Mouse (Mus musculus): Measurements from ENCODE around the gene Tbc1d22a. TPM values are rescaled to one million over a fixed set of nuclear protein-coding genes. Genes with fewer than 3 reads are reported as not detected.
A peak's percentile ranks its signal among the peaks of the same experiment; 100 is the strongest.

Gene Tbc1d22a
- polyA plus RNA-seq, 1 experiment from 2014 or later, result 10.8 TPM

DNA sequence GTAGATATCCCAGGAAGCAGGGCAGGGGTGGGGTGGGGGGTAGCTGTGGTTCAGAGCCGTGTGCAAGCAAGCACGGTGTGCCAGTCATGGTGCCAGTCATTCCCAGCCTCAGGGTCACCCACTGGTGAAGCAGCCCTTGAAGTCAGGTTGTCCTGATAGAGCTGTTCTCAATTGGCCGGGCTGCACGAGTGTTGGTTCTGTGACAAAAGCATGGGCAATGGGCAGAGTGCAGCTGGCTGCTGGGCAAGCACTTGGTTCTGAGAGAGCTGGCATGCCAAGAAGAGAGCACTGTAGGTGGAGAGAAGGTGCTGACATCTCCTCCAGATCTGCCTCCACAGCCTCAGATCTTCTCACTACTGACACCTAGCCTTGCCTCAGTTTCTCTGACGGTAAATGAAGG, 41.9 kb downstream of the Tbc1d22a start:
- Histone ChIP-seq H3K27ac (replicated peaks) (0 out of 2 replicates have a peak overlapping the region, but pooled peaks have one; percentile 2), H3K36me3 (no peaks in the 10 kb centered on the region), H3K4me3 (no peak overlapping the region), H3K4me1 (peaks cover 33% of the 10 kb centered on the region), H3K9me3 (replicated peaks) (no peaks in the 10 kb centered on the region), H3K27me3 (ENCODE audit: low read depth, poor library complexity, severe bottlenecking) (no peaks in the 10 kb centered on the region)
- DNase-seq (ENCODE audit: low spot score), result no peak
- 83% methylated on average over 5 of the region's 5 CpGs for WGBS

DNA sequence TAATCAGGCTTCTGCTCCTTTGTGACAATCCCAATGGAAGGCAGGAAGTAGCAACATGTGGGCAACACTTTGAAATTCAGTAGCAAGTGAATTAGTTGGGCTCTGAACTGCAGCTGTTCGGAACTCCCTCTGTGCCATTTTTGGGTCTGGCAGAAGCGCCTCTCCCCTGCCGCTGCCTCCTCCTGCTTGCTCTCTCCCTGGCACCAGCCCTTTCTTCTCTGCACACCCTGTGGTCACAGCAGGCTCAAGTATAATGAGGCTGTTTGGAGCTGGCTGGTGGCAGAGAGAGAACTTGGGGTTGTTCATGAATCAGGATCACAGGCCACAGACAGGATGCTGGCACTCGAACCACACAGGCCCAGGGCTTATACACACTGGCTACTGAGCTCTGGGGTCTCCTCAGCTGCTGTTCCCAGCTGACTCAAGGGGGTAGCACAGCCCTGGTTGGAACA, 42.5 kb downstream of the Tbc1d22a start:
- H3K27ac ChIP-seq (replicated peaks), result peak overlapping the region; percentile 33; the same call in 1 of the 2 replicates
- 59% methylated on average over 4 of the region's 4 CpGs for WGBS
- no peak for DNase-seq (ENCODE audit: low spot score)
- peaks cover 33% of the 10 kb centered on the region for H3K4me1 ChIP-seq
- H3K36me3 ChIP-seq, result no peaks in the 10 kb centered on the region
- no peak overlapping the region for H3K4me3 ChIP-seq
- H3K27me3 ChIP-seq (ENCODE audit: low read depth, poor library complexity, severe bottlenecking), result no peaks in the 10 kb centered on the region
- no peaks in the 10 kb centered on the region for H3K9me3 ChIP-seq (replicated peaks)

DNA sequence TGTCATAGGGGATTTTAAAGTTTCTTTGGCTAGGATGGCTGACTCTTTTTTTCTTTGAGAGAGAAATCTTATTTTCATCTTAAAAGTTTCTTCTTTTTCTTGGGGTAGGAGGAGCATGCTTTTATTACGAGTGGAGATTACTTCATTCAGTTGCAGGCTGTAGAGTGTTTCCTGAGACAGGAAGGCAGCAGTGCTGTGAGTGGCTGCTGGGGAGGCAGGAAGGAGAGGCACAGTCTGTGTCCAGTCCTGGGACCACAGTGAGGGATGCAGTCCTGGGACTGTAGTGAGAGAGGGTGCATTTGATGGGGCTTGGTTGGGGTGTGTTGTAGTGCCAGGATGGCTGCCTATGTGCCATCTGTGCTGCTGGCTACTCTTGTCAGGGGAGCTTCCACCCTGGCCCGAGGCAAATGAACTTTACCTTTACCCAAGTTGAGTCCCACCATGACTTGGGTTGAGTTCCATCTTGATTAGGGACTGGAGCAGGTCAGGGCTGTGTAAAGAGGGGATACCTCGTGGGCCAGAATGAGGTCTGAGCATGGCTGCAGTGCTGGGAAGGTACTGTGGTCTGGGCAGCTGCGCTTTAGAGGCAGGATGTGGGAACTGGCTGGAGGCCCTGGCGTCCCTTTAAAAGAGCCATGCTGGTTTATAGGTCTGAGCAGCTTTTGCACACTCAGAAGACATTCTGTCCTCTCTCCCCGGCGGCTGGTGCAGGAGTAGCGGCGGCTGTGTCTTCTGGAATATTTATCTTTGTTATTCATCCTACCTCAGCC, 43.8 kb downstream of the Tbc1d22a start:
- 91% methylated on average over 9 of the region's 9 CpGs for WGBS
- H3K4me1 ChIP-seq, result peaks cover 36% of the 10 kb centered on the region
- no peak overlapping the region for H3K27ac ChIP-seq (replicated peaks)
- H3K9me3 ChIP-seq (replicated peaks), result no peaks in the 10 kb centered on the region
- no peaks in the 10 kb centered on the region for H3K36me3 ChIP-seq
- no peaks in the 10 kb centered on the region for H3K27me3 ChIP-seq (ENCODE audit: low read depth, poor library complexity, severe bottlenecking)
- DNase-seq (ENCODE audit: low spot score), result no peak
- H3K4me3 ChIP-seq, result no peak overlapping the region

DNA sequence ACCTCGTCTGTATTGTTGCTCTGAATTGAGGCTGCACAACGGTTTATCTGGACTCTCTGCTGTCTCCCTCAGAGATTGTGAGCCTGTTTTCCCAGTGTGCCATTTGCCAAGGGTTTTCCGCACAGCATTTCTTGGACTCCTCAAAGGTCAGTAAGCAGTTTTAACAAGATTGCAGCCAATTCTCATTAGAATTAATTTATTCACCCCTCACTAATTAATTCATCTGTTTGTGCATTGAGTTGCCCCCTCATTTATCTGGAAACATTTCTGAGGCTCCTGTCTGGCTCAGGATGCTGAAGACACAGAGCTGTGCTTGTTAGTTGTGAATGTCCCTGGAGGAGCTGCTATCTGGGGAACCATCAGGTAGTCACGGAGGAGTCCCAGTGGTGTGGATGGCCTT, 45.0 kb downstream of the Tbc1d22a start:
- no peaks in the 10 kb centered on the region for H3K27me3 ChIP-seq (ENCODE audit: low read depth, poor library complexity, severe bottlenecking)
- H3K9me3 ChIP-seq (replicated peaks), result no peaks in the 10 kb centered on the region
- H3K4me1 ChIP-seq, result peaks cover 35% of the 10 kb centered on the region
- 86% methylated on average over 4 of the region's 4 CpGs for WGBS
- no peak overlapping the region for H3K27ac ChIP-seq (replicated peaks)
- DNase-seq (ENCODE audit: low spot score), result no peak
- no peak overlapping the region for H3K4me3 ChIP-seq
- H3K36me3 ChIP-seq, result no peaks in the 10 kb centered on the region

DNA sequence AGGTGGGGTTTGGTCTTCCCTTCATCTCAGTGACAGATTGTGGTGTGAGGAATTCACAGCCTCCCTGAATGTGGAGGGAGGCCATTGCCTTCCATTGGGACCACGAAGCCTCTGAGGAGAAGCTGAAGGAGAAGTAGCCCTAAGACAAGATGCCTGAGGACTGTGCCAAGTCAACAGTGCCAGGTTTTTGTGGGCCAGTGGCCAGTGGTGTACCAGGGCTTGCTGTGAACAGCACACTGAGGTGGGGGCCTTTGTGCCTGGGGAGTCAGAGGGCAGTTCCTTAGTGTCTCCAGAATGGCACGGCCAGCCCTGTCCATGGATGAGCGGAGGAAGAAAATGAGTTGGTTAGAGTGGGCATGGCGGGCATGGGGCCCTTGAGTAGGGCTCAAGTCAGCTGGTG, 45.9 kb downstream of the Tbc1d22a start:
- H3K4me3 ChIP-seq, result no peak overlapping the region
- no peak for DNase-seq (ENCODE audit: low spot score)
- WGBS, result 90% methylated on average over 4 of the region's 4 CpGs
- H3K27me3 ChIP-seq (ENCODE audit: low read depth, poor library complexity, severe bottlenecking), result no peaks in the 10 kb centered on the region
- H3K4me1 ChIP-seq, result peaks cover 39% of the 10 kb centered on the region
- H3K9me3 ChIP-seq (replicated peaks), result no peaks in the 10 kb centered on the region
- H3K36me3 ChIP-seq, result no peaks in the 10 kb centered on the region
- no peak overlapping the region for H3K27ac ChIP-seq (replicated peaks)

DNA sequence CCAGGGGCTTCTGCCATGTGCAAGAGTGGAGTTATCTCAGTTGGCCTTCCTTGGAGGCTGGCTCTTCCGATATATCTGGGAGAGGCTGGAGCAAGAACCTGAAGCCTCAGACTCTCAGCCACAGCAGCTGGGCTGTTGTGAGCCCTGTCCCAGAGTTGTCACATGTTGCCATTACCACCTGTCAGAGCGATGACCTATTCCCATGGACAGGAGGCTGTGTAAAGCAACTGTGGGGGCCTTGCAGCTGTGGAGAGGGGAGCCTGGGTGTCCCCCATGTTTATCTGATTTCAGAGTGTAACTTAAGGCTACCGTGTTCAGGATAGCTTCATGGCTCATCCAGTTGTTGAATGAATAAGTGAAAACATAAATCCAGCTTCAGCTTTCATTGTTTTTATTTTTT, 50.1 kb downstream of the Tbc1d22a start:
- peaks cover 50% of the 10 kb centered on the region for H3K4me1 ChIP-seq
- 80% methylated on average over 3 of the region's 3 CpGs for WGBS
- DNase-seq (ENCODE audit: low spot score), result no peak

DNA sequence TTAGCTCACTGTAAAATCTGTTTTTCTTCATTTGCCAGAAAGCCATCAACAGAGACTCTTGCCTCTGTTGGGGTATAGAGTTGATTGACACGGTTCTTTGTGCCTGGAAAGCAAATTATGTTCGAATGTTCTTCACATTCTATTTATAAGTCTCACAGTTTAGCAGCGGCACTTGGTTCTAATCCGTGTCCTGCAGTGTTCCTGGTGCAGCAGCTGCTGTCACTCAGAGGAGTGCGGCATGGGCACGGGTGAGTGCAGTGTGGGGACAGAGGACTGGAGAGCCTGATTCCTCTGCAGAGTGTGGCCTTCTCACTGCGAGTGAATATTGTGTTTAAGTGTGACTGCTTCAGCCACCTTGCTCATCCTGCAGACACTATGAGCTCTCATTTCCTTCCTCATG, 50.5 kb downstream of the Tbc1d22a start:
- WGBS, result 82% methylated on average over 7 of the region's 7 CpGs
- H3K27me3 ChIP-seq (ENCODE audit: low read depth, poor library complexity, severe bottlenecking), result no peaks in the 10 kb centered on the region
- DNase-seq (ENCODE audit: low spot score), result no peak

More for the DNA sequence above, 50.1 kb downstream of the Tbc1d22a start:
- no peak overlapping the region for H3K4me3 ChIP-seq
- no peak overlapping the region for H3K27ac ChIP-seq (replicated peaks)
- H3K9me3 ChIP-seq (replicated peaks), result no peaks in the 10 kb centered on the region
- H3K36me3 ChIP-seq, result no peaks in the 10 kb centered on the region
- H3K27me3 ChIP-seq (ENCODE audit: low read depth, poor library complexity, severe bottlenecking), result no peaks in the 10 kb centered on the region

DNA sequence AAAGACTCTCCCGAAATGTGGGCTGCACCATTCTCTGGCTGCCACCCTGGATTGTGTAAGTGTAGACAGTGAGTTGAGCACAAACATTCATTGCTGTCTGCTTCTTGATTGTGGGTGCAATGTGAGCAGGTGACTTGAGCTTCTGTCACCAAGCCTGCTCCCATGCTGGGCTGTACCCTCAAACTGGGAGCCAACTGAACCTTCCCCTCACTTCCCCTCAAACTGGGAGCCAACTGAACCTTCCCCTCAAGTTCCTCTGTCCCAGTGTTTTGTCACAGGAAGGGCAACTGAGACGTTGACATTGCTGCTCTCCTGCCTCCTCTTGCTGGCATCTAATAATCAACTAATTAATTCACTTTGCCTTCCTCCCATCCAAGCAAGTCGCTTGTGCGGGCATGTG, 52.7 kb downstream of the Tbc1d22a start:
- Histone ChIP-seq H3K9me3 (replicated peaks) (no peaks in the 10 kb centered on the region), H3K4me1 (peaks cover 39% of the 10 kb centered on the region), H3K27me3 (ENCODE audit: low read depth, poor library complexity, severe bottlenecking) (no peaks in the 10 kb centered on the region), H3K4me3 (no peak overlapping the region), H3K27ac (replicated peaks) (0 out of 2 replicates have a peak overlapping the region, but pooled peaks have one; percentile 42), H3K36me3 (no peaks in the 10 kb centered on the region)
- no peak for DNase-seq (ENCODE audit: low spot score)
- 85% methylated on average over 4 of the region's 4 CpGs for WGBS

More for the DNA sequence above, 50.5 kb downstream of the Tbc1d22a start:
- Histone ChIP-seq H3K9me3 (replicated peaks) (no peaks in the 10 kb centered on the region), H3K36me3 (no peaks in the 10 kb centered on the region), H3K27ac (replicated peaks) (no peak overlapping the region), H3K4me3 (no peak overlapping the region), H3K4me1 (peaks cover 47% of the 10 kb centered on the region)

DNA sequence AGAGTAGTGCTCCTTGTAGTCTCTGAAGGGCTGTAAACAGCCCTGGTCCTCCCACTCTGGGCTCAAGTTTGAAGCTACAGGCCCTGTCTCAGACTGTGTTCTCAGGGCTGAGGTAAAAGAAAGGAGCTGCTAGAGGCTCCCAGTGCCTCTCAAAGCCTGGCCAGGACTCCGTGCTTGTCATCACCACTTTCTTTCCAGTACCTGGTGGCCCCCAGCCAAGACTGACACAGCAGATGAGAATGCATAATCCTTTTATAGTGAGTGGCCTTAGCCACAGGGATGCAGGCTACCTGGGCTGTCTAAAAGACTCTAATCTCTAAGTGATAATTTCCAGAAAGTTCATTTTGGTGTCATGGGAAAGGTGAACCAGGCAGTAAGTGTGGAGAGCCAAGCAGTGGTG, 54.3 kb downstream of the Tbc1d22a start:
- Histone ChIP-seq H3K27me3 (ENCODE audit: low read depth, poor library complexity, severe bottlenecking) (peaks cover 3% of the 10 kb centered on the region; the same call in 1 of the 2 replicates), H3K27ac (replicated peaks) (peak overlapping the region; percentile 38; the same call in 1 of the 2 replicates), H3K4me1 (peaks cover 34% of the 10 kb centered on the region), H3K36me3 (no peaks in the 10 kb centered on the region), H3K4me3 (no peak overlapping the region), H3K9me3 (replicated peaks) (no peaks in the 10 kb centered on the region)
- WGBS, result 79% methylated on average over 1 of the region's 1 CpGs
- DNase-seq (ENCODE audit: low spot score), result no peak

DNA sequence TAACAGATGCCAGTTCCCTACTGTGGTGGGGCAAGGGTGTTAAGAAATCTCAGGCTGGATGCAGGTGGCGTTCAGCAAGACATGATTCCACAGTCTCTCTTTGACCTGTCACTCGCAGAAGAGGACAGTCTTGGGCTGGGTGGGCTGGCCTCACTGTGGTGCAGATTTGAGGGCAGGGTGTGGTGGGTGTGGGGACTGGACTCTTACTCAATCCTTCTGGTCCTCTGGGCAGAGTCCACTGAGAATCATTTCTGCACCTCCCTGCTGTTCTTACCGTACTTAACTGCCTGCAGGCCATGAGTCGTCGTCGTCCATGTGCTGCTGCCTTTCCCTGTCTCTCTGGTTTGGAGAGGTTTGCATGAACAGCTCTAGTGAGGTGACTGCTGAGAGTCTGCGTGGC, 61.5 kb downstream of the Tbc1d22a start:
- no peak for DNase-seq (ENCODE audit: low spot score)
- Histone ChIP-seq H3K27me3 (ENCODE audit: low read depth, poor library complexity, severe bottlenecking) (peaks cover 36% of the 10 kb centered on the region), H3K4me3 (no peak overlapping the region), H3K27ac (replicated peaks) (peak overlapping the region; percentile 61; the same call in 1 of the 2 replicates), H3K9me3 (replicated peaks) (no peaks in the 10 kb centered on the region), H3K4me1 (peaks cover 57% of the 10 kb centered on the region), H3K36me3 (no peaks in the 10 kb centered on the region)
- 93% methylated on average over 7 of the region's 7 CpGs for WGBS

DNA sequence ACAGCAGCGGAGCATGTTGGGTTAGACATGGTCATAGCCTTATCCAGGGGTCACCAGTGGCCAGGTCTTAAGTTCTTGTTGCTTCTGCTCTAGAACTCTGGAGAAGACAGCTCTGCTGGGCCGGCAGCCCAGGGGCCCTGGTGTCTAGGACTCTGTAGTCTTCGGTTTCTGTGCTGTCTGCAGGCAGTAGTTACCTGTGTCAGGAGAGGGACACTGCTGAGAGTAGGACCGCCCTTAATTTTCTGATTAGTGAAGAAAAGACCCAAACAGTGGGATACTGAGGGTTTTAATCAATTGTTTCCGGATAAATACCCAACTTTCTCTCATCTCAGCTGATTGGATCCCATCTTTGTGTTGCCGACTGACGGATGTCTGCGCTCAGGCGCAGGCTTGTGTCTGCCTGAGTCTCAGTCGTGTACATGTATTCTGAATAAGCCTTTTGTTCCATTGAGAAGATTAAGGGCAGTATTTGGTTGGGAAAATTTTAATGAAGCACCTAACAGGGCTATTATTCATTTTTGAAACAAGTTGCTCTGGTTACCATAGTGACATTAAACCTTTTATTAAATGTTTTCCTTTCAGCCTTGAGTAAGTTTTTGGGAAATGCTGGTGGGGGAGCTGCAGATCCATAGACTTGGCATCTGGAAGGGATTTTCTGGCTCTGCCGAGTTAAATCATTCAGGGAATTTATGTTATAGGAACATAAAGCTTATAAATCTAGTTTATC, 62.4 kb downstream of the Tbc1d22a start:
- Histone ChIP-seq H3K36me3 (no peaks in the 10 kb centered on the region), H3K4me1 (peaks cover 64% of the 10 kb centered on the region), H3K27ac (replicated peaks) (peak overlapping the region; percentile 61), H3K4me3 (no peak overlapping the region), H3K9me3 (replicated peaks) (no peaks in the 10 kb centered on the region), H3K27me3 (ENCODE audit: low read depth, poor library complexity, severe bottlenecking) (peaks cover 36% of the 10 kb centered on the region)
- no peak for DNase-seq (ENCODE audit: low spot score)
- WGBS, result 40% methylated on average over 11 of the region's 11 CpGs

DNA sequence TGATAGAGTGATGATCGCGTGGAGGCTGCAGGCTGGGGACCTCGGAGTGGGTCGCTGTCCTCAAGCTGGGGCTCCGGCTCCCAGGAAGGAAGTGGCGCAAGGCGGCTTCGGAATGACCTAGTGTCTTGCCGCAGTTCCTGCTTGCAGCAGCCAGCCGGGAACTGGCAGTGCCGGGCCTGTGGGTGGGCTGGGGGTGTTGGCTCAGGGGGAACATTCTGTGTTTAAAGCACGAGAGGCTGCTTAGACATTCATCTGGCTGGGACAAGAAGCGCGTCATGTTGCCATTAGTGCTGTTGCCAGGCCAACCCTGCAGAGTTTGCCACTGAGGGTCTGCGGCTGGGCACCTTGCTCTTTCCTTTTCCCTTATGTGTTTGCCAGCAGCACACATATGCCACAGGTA, 63.2 kb downstream of the Tbc1d22a start:
- peaks cover 36% of the 10 kb centered on the region for H3K27me3 ChIP-seq (ENCODE audit: low read depth, poor library complexity, severe bottlenecking)

More for the DNA sequence above, 63.2 kb downstream of the Tbc1d22a start:
- Histone ChIP-seq H3K27ac (replicated peaks) (peak overlapping the region; percentile 74), H3K36me3 (no peaks in the 10 kb centered on the region), H3K9me3 (replicated peaks) (no peaks in the 10 kb centered on the region), H3K4me1 (peaks cover 64% of the 10 kb centered on the region), H3K4me3 (0 out of 2 replicates have a peak overlapping the region, but pooled peaks have one; percentile 11)
- peak; percentile 26 for DNase-seq (ENCODE audit: low spot score)
- 73% methylated on average over 15 of the region's 15 CpGs for WGBS
